Mouse (Mus musculus) heart, embryonic 12.5 days (tissue): ENCODE data around the gene Atg4a. TPM values are rescaled to one million over a fixed set of nuclear protein-coding genes. Genes with fewer than 3 reads are reported as not detected.

ENCODE experiments used
- ATAC-seq: fragments of 200-750 bp; cut with Nextera tagmentation; 2 replicates; pipeline ENCODE4 v1.8.0; 2017; ENCODE audit warnings: moderate TSS enrichment, moderate library complexity; ENCODE audit not compliant: insufficient number of reproducible peaks, low FRiP score
- H3K27ac ChIP-seq: fragments of 300-500 bp; sonication (generic); 2 replicates; pipeline ENCODE4 v1.5.1; 2016; ENCODE audit warnings: mild to moderate bottlenecking, moderate library complexity; ENCODE audit not compliant: poor library complexity, severe bottlenecking
- H3K27me3 ChIP-seq: fragments of 300-500 bp; sonication (generic); replicated peaks from 2 replicates; pipeline ENCODE4 v1.6.1; 2016; ENCODE audit warnings: mild to moderate bottlenecking, moderate library complexity
- H3K36me3 ChIP-seq: fragments of 300-500 bp; sonication (generic); 2 replicates; pipeline ENCODE4 v1.6.1; 2016; ENCODE audit warnings: mild to moderate bottlenecking, moderate library complexity
- H3K4me1 ChIP-seq: fragments of 300-500 bp; sonication (generic); replicated peaks from 2 replicates; pipeline ENCODE4 v1.6.1; 2016; ENCODE audit warnings: mild to moderate bottlenecking
- H3K4me2 ChIP-seq: fragments of 300-500 bp; sonication (generic); 2 replicates; pipeline ENCODE4 v1.6.1; 2016; ENCODE audit warnings: mild to moderate bottlenecking, moderate library complexity
- H3K4me3 ChIP-seq: fragments of 300-500 bp; sonication (generic); 2 replicates; pipeline ENCODE4 v1.5.1; 2016; ENCODE audit warnings: mild to moderate bottlenecking
- H3K9ac ChIP-seq: fragments of 300-500 bp; sonication (generic); 2 replicates; pipeline ENCODE4 v1.6.1; 2016; ENCODE audit warnings: mild to moderate bottlenecking, moderate library complexity
- H3K9me3 ChIP-seq: fragments of 300-500 bp; sonication (generic); replicated peaks from 2 replicates; pipeline ENCODE4 v1.6.1; 2016; ENCODE audit warnings: mild to moderate bottlenecking, moderate library complexity
- WGBS: fragments of 180-500 bp; shearing (Covaris S2); methylation state at CpG from one replicate; pipeline ENCODE4 v1.1.7; 2016; 5-methylcytosine and 5-hydroxymethylcytosine counted together
- polyA plus RNA-seq: library from polyadenylated mRNA; unstranded; fragments of >200 nt; fragmentation: Nextera tagmentation; extraction: Ambion mirVana; gene quantifications from 2 replicates; pipeline ENCODE4 v1.2.1, GENCODE M21; 2016

Atg4a gene
- polyA plus RNA-seq: 13.4 and 14.3 TPM in 2 replicates

- Histone ChIP-seq H3K4me3 (peak within 1 kb of the TSS; percentile 63), H3K36me3 (peaks cover 5% of the 10 kb centered on the region; the same call in 1 of the 2 replicates), H3K4me1 (no peaks in the 10 kb centered on the region), H3K4me2 (peak within 1 kb of the TSS; percentile 68), H3K9ac (peak within 1 kb of the TSS; percentile 58), H3K9me3 (no peaks in the 10 kb centered on the region), H3K27me3 (no peaks in the 10 kb centered on the region), H3K27ac (no peak within 1 kb of the TSS; the same call in 1 of the 2 replicates)
- peak; percentile 96 for ATAC-seq
- 19% methylated on average over 23 of the region's 23 CpGs for WGBS
Measured at GRCm38 (mm10) chrX:140956272-140956940, at the start of gene Atg4a, which contains the start of gene Psmd10. Atg4a (plus strand) TSS chrX:140956907. Psmd10 (minus strand) TSS chrX:140956728.

DNA sequence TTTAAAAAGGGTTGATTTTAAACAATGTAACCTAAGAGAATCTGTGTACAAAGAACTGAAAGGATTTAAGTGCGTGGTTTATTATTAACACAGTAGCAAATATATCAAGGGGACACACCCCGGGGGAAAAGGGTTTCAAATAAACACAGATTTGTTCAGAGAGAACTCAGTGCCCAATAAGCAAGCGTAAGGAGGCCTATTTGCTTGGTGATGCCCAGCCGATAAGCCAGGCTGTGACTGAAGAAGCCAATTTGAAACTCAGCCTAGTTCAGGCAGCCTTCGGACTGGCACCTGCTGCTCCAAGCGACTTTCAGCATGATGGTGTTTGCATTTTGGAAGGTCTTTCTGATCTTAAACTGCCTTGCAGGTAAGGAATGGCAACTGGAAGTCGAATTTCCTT, 49.3 kb upstream of the Atg4a start, which contains the start of gene Vsig1:
TSS of gene Vsig1 (plus strand) at position 249 of the 400 bp plus-strand sequence.
- Histone ChIP-seq H3K9me3 (no peaks in the 10 kb centered on the region), H3K27ac (no peak within 1 kb of the TSS), H3K9ac (no peak within 1 kb of the TSS), H3K36me3 (no peaks in the 10 kb centered on the region), H3K4me3 (no peak within 1 kb of the TSS), H3K27me3 (peaks cover 3% of the 10 kb centered on the region; the same call in 1 of the 2 replicates), H3K4me2 (no peak within 1 kb of the TSS), H3K4me1 (no peaks in the 10 kb centered on the region)
- WGBS: 69% methylated on average over 7 of the region's 7 CpGs
- ATAC-seq: no peak

GRCm38 (mm10) chrX:140921321-140921720, 35.4 kb upstream of the Atg4a start:
- no peak for ATAC-seq
- Histone ChIP-seq H3K27ac (no peak overlapping the region), H3K9me3 (no peaks in the 10 kb centered on the region), H3K4me1 (no peaks in the 10 kb centered on the region), H3K36me3 (no peaks in the 10 kb centered on the region), H3K4me2 (no peak overlapping the region), H3K9ac (no peak overlapping the region), H3K27me3 (peaks cover 25% of the 10 kb centered on the region), H3K4me3 (no peak overlapping the region)
- WGBS: 79% methylated on average over 6 of the region's 6 CpGs

DNA sequence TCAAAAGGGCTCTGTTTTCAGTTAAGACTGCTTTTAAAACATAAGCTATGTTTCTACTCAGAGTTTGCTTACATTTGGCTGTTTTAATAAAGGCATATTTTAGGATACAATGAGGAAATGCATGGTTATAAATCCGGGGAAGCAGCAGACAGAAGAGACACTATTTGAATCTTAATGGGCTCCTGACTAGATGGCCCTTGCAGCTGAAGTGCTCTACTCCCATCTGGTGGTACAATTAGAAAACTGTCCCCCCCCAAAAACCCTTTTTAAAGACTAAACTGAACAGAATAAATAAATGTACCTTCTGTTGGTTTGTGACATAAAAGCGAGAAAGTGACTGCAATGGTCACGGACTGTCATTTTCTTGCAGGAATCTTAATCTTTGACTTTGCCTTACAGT, 24.6 kb upstream of the Atg4a start:
- 65% methylated on average over 3 of the region's 3 CpGs for WGBS
- H3K9me3 ChIP-seq: no peaks in the 10 kb centered on the region
- peaks cover 9% of the 10 kb centered on the region; the same call in 1 of the 2 replicates for H3K27me3 ChIP-seq
- peaks cover 4% of the 10 kb centered on the region; the same call in 1 of the 2 replicates for H3K4me1 ChIP-seq
- H3K27ac ChIP-seq: no peak overlapping the region
- H3K36me3 ChIP-seq: no peaks in the 10 kb centered on the region
- H3K9ac ChIP-seq: no peak overlapping the region
- H3K4me3 ChIP-seq: no peak overlapping the region
- H3K4me2 ChIP-seq: no peak overlapping the region
- no peak for ATAC-seq

- no peaks in the 10 kb centered on the region for H3K9me3 ChIP-seq
- no peak overlapping the region for H3K4me2 ChIP-seq
- no peak overlapping the region for H3K27ac ChIP-seq
- no peaks in the 10 kb centered on the region for H3K36me3 ChIP-seq
- WGBS: 52% methylated on average over 3 of the region's 3 CpGs
- peaks cover 9% of the 10 kb centered on the region; the same call in 1 of the 2 replicates for H3K27me3 ChIP-seq
- peaks cover 4% of the 10 kb centered on the region; the same call in 1 of the 2 replicates for H3K4me1 ChIP-seq
- no peak overlapping the region for H3K4me3 ChIP-seq
- H3K9ac ChIP-seq: no peak overlapping the region
- no peak for ATAC-seq
Measured at GRCm38 (mm10) chrX:140933263-140933662, 23.4 kb upstream of the Atg4a start.

DNA sequence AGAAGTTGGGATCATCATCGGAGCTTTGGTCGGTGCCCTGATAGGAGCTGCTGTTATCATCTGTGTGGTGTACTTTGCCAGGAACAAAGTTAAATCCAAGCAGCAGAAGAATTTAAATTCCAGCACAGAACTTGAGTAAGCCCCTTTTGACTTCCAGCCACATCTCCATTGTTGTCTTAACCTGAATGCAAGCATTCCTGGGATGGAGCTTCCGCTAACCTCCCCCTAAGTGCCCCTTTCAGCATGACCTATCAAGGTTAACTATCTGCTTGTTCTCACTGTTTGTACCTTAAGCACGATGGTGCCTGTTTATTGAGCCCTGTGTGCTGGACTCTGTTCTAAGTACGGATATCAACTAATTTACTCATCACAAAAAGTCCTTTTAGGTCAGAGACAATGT, 20.4 kb upstream of the Atg4a start:
- Histone ChIP-seq H3K4me1 (peaks cover 4% of the 10 kb centered on the region; the same call in 1 of the 2 replicates), H3K4me2 (no peak overlapping the region), H3K36me3 (no peaks in the 10 kb centered on the region), H3K27me3 (peaks cover 6% of the 10 kb centered on the region; the same call in 1 of the 2 replicates), H3K9me3 (no peaks in the 10 kb centered on the region), H3K4me3 (no peak overlapping the region), H3K9ac (no peak overlapping the region), H3K27ac (no peak overlapping the region)
- no peak for ATAC-seq
- 43% methylated on average over 5 of the region's 5 CpGs for whole genome bisulfite sequencing

DNA sequence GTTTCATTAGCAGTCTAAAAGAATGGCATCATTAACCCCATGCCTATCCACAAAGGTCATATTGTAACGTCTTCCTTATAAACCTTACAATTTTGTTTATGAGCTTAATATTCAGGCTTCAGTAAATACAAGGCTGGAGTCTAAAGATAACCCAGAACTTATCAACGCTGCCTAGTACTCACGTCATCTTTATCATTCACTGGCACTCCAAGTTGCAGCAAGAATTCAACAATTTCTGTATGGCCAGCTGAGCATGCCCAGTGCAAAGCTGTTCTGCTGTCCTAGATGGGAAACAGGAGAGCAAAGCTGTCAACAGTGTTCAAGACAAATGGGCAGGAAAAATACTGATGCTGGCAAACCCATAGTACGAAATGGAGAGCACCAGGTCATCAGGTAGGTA, 3.1 kb upstream of the Atg4a start:
- 81% methylated on average over 4 of the region's 4 CpGs for WGBS

GRCm38 (mm10) chrX:140956959-140957358, 252 bp downstream of the Atg4a start:
- Histone ChIP-seq H3K4me1 (no peaks in the 10 kb centered on the region), H3K4me2 (peak overlapping the region; percentile 68), H3K9me3 (no peaks in the 10 kb centered on the region), H3K9ac (peak overlapping the region; percentile 46), H3K27me3 (no peaks in the 10 kb centered on the region), H3K27ac (no peak overlapping the region), H3K4me3 (peak overlapping the region; percentile 63), H3K36me3 (peaks cover 4% of the 10 kb centered on the region; the same call in 1 of the 2 replicates)
- WGBS: 13% methylated on average over 5 of the region's 5 CpGs
- peak; percentile 73 for ATAC-seq

More for the DNA sequence above, 3.1 kb upstream of the Atg4a start:
- H3K4me3 ChIP-seq: no peak overlapping the region
- no peak overlapping the region for H3K9ac ChIP-seq
- H3K27me3 ChIP-seq: no peaks in the 10 kb centered on the region
- no peak for ATAC-seq
- no peaks in the 10 kb centered on the region for H3K9me3 ChIP-seq
- no peak overlapping the region for H3K4me2 ChIP-seq
- H3K4me1 ChIP-seq: no peaks in the 10 kb centered on the region
- H3K27ac ChIP-seq: no peak overlapping the region
- H3K36me3 ChIP-seq: peaks cover 11% of the 10 kb centered on the region; the same call in 1 of the 2 replicates

DNA sequence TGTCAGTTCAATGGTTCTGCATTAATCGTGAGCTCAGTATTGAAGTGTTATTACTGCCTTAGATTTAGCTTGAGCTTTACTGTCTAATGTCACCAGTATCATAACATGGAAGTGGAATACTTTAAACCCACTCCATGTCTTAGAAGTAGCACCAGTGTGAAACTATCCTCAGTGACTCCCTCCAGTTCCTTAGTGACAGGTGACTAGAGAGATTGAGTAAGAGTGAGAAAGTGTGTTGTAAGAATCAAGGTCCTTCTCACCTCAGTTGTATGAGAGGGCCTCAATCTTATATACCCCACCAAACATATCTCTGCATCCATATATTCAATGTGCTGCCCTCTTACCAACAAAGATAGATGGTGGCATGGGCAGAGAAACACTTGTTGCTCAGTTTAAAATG, 22.2 kb downstream of the Atg4a start:
- H3K4me1 ChIP-seq: peaks cover 13% of the 10 kb centered on the region
- no peak overlapping the region for H3K27ac ChIP-seq
- no peak overlapping the region for H3K4me3 ChIP-seq
- no peak for ATAC-seq
- no peaks in the 10 kb centered on the region for H3K36me3 ChIP-seq
- no peaks in the 10 kb centered on the region for H3K9me3 ChIP-seq
- no peak overlapping the region for H3K9ac ChIP-seq
- 79% methylated on average over 1 of the region's 1 CpGs for WGBS
- H3K27me3 ChIP-seq: peaks cover 12% of the 10 kb centered on the region; the same call in 1 of the 2 replicates
- H3K4me2 ChIP-seq: no peak overlapping the region

DNA sequence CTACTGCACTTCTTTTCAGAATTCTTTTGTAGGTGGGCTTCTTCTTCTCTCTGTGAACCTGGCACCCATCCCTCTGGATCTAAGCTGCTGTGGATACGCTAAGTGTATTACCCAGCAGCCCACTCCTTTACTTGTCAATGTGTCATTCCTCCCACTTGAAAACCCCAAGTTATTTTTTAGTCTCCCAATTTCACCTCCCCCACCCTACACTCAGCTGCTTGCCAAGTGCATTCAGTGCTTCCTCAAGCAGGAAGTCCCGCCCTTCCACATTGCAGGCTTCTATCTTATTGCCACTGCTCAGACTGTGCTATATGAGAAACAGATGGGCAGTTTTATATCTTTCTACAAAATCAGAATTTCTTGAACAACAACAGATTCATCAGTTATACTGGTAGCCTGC, 22.8 kb downstream of the Atg4a start:
- H3K27ac ChIP-seq: no peak overlapping the region

DNA sequence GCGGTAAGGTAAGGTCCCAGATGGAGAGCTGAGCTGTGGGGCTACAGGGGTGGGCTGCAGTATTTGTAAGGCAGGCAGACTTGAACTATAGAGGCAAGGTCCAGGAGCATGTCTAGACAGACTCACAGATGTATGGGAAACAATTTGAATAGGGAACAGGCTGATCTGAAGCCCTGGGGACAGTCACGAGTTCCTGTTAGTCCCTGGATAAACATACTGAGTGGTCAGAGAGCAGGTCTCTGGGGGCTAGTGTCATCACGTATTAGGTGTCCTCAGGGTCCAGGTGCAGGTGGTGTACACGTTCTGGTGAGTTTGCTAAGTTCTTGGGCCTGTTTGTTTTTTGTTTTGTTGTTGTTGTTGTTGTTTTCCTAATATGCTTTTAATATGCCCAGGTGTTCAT, 23.5 kb downstream of the Atg4a start:
- no peak overlapping the region for H3K4me2 ChIP-seq
- no peaks in the 10 kb centered on the region for H3K36me3 ChIP-seq
- no peak for ATAC-seq
- no peaks in the 10 kb centered on the region for H3K9me3 ChIP-seq
- no peak overlapping the region for H3K4me3 ChIP-seq
- H3K9ac ChIP-seq: no peak overlapping the region
- peaks cover 15% of the 10 kb centered on the region for H3K4me1 ChIP-seq
- H3K27me3 ChIP-seq: peaks cover 20% of the 10 kb centered on the region
- 70% methylated on average over 4 of the region's 4 CpGs for WGBS
- no peak overlapping the region for H3K27ac ChIP-seq

More for the DNA sequence above, 22.8 kb downstream of the Atg4a start:
- H3K9ac ChIP-seq: no peak overlapping the region
- no peaks in the 10 kb centered on the region for H3K9me3 ChIP-seq
- H3K36me3 ChIP-seq: no peaks in the 10 kb centered on the region
- peaks cover 15% of the 10 kb centered on the region for H3K4me1 ChIP-seq
- H3K4me3 ChIP-seq: no peak overlapping the region
- no peak overlapping the region for H3K4me2 ChIP-seq
- H3K27me3 ChIP-seq: peaks cover 14% of the 10 kb centered on the region; the same call in 1 of the 2 replicates
- 71% methylated on average over 2 of the region's 2 CpGs for WGBS
- ATAC-seq: 0 out of 2 replicates have a peak, but pooled peaks have one; percentile 45
